Mouse (Mus musculus) ovary, adult 18-20 months (tissue): ENCODE results near the gene Col8a2.
A peak's percentile ranks its signal among the peaks of the same experiment; 100 is the strongest.

Experiments
- DNase-seq: peaks from one replicate; pipeline ENCODE4 v3.0.0; 2022; ENCODE audit warnings: low spot score, mixed read lengths

Col8a2 gene

GRCm38 (mm10) chr4:126260520-126261201, 25.9 kb upstream of the Col8a2 start:
- DNase-seq, result peak; percentile 76

GRCm38 (mm10) chr4:126261266-126261665, 25.3 kb upstream of the Col8a2 start:
- no peak for DNase-seq

GRCm38 (mm10) chr4:126261675-126262074, 24.9 kb upstream of the Col8a2 start:
- DNase-seq, result no peak

- peak; percentile 99 for DNase-seq
Measured at GRCm38 (mm10) chr4:126262119-126262807, 24.3 kb upstream of the Col8a2 start, which contains the start of gene Trappc3. TSS of gene Trappc3 (plus strand) at chr4:126262325.

- DNase-seq, result no peak
Measured at GRCm38 (mm10) chr4:126269292-126269691, 17.3 kb upstream of the Col8a2 start.

- DNase-seq, result no peak
Measured at GRCm38 (mm10) chr4:126273753-126274152, 12.8 kb upstream of the Col8a2 start.

GRCm38 (mm10) chr4:126275081-126275480, 11.5 kb upstream of the Col8a2 start:
- no peak for DNase-seq

- DNase-seq, result peak; percentile 53
Measured at GRCm38 (mm10) chr4:126275681-126276131, 10.9 kb upstream of the Col8a2 start.

- DNase-seq, result no peak
Measured at GRCm38 (mm10) chr4:126277906-126278564, 8.6 kb upstream of the Col8a2 start.

GRCm38 (mm10) chr4:126278565-126278915, 8.1 kb upstream of the Col8a2 start:
- DNase-seq, result no peak

- DNase-seq, result no peak
Measured at GRCm38 (mm10) chr4:126278961-126279360, 7.6 kb upstream of the Col8a2 start.

- no peak for DNase-seq
Measured at GRCm38 (mm10) chr4:126281706-126282105, 4.9 kb upstream of the Col8a2 start.

GRCm38 (mm10) chr4:126283582-126283981, 3.0 kb upstream of the Col8a2 start:
- no peak for DNase-seq

GRCm38 (mm10) chr4:126287302-126287995, 856 bp downstream of the Col8a2 start:
- no peak for DNase-seq

- no peak for DNase-seq
Measured at GRCm38 (mm10) chr4:126288085-126288666, 1.6 kb downstream of the Col8a2 start.

GRCm38 (mm10) chr4:126290314-126290713, 3.7 kb downstream of the Col8a2 start:
- no peak for DNase-seq

- DNase-seq, result no peak
Measured at GRCm38 (mm10) chr4:126291196-126291595, 4.6 kb downstream of the Col8a2 start.

GRCm38 (mm10) chr4:126295152-126295551, 8.6 kb downstream of the Col8a2 start:
- no peak for DNase-seq

GRCm38 (mm10) chr4:126295937-126296336, 9.3 kb downstream of the Col8a2 start:
- DNase-seq, result no peak

GRCm38 (mm10) chr4:126296617-126297101, 10.1 kb downstream of the Col8a2 start:
- DNase-seq, result peak; percentile 52

GRCm38 (mm10) chr4:126300916-126301583, 14.5 kb downstream of the Col8a2 start:
- no peak for DNase-seq
